Mouse (Mus musculus): ENCODE measurements around the gene Agpat1. TPM values are rescaled to one million over a fixed set of nuclear protein-coding genes. Genes with fewer than 3 reads are reported as not detected.

The Agpat1 gene
- polyA plus RNA-seq, 1 experiment, result 251 TPM

DNA sequence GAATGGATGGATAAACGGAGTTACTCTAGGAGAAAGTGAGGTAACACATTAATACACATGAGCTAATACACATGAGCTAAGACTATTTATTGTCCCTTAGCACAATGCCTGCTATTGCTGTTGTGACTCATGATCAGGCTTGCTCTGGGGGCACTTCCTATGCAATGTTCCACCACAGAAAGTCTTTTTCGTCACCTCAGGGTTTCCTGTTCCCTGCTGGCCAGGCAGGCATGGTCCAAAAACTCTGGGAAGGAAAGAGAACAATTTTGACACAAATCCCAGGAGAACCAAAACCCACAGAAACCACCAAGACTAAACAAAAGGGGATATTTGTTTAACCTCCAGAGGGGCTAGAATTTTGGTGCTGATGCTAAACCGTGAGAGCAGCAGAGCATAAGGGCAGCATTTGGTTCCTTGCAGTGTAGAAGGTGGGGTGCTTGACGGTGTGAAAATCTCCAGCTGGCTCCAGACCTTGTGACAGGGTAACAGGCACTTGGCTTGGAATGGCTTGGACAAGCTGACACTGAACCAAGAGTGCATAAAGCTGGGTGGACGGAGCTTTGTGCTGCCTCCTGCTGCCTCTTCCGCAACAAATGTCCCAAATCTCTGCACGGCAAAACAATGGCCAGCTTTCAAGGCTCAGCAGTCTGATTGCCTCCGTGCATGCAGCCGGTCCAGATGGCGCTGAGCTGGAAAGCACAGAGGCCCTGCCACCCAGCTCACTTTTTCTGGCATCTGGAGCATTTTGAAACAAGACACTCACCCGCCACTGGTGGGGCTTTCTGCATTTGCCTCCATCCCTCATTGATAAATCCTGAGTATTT lies 36.9 kb downstream of the Agpat1 start:
- peak; percentile 85 for DNase-seq (ENCODE audit: low read depth)
- TF ChIP-seq POLR2A (IDR thresholded peaks at IDR 0.05; ENCODE audit: borderline replicate concordance, extremely low read depth, insufficient read depth, insufficient read length, poor library complexity, severe bottlenecking), result no peak
- no peak for TF ChIP-seq CTCF (IDR thresholded peaks at IDR 0.05; ENCODE audit: borderline replicate concordance, extremely low read depth, insufficient read depth, insufficient read length)

DNA sequence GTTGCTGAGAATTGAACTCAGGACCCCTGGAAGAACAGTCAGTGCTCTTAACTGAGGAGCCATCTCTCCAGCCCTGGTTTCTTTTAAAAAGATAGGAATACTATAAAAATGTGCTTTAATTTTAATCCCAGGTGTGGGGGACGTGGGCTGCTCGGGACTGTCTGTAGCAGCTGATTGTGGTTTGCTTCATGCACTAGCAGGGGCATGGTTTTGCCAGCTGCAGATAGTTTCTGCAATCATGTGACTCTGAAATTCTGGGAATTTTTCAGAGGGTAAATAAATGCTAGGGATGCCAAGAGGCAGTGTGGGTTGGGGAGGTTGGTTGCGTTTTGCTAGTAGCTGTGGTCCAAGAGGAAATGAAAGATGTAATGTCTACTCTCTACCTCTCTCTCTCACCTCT lies 37.9 kb downstream of the Agpat1 start:
- TF ChIP-seq POLR2A (IDR thresholded peaks at IDR 0.05; ENCODE audit: borderline replicate concordance, extremely low read depth, insufficient read depth, insufficient read length, poor library complexity, severe bottlenecking), result no peak
- no peak for DNase-seq (ENCODE audit: low read depth)

DNA sequence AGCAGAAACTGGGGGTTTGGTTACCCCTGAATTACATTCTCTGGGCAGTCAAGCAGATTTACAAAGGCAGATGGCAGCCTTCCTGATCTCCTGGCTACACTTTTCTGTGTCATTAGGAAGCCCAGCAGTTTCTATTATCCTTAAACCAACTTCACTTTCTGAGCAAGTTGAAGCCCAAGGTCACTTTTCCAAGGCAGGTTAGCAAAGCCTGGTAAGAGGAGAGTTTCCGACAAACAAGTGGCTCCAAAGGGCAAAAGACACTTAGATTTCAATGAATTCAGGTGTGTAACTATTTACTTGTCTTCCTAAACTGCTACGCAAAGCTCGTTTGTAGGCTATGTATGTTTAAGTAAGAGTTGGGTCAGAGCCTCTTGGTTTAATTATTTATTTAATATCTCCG lies 39.3 kb downstream of the Agpat1 start:
- no peak for DNase-seq (ENCODE audit: low read depth)
- TF ChIP-seq POLR2A (IDR thresholded peaks at IDR 0.05; ENCODE audit: borderline replicate concordance, extremely low read depth, insufficient read depth, insufficient read length, poor library complexity, severe bottlenecking) (no peak), CTCF (IDR thresholded peaks at IDR 0.05; ENCODE audit: borderline replicate concordance, extremely low read depth, insufficient read depth, insufficient read length) (no peak)

DNA sequence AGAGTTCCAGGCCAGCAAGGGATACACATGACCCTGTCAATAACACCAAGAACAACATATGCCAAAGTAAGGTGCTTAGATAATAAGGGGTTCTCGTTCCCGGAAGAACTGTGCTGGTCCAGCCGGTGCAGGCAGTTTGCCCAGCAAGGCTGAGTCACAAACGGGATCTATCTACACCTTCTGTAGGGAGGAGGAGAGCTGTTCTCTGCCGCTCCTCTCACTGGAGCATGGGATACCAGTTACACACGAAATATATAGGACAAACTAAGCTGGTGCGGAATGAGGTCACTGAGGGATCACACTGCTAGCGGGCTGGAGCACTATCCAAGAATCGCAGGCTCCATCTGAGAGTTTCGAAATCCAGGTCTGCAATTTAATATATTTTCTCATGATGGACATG lies 39.9 kb downstream of the Agpat1 start:
- no peak for DNase-seq (ENCODE audit: low read depth)
- TF ChIP-seq POLR2A (IDR thresholded peaks at IDR 0.05; ENCODE audit: borderline replicate concordance, extremely low read depth, insufficient read depth, insufficient read length, poor library complexity, severe bottlenecking), result no peak
- TF ChIP-seq CTCF (IDR thresholded peaks at IDR 0.05; ENCODE audit: borderline replicate concordance, extremely low read depth, insufficient read depth, insufficient read length), result no peak

DNA sequence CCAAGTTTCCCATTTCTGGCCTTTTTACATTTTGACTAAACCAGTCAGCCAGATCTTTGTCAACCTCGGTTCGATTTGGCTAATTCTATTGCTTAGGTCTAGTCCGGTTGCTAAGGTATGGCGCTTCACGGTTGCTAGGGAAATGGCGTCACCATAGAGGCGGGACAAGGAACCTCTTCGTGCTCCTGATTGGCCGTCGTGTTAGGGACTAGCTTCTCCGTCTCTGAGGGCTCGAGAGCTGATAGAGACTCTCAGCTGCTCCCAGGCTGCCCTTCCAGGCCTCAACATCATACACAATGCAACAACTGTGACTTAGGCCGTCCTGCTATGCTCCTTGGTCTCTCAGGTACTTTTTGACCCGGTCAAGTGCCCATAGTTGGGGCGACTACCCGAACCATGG lies 40.5 kb downstream of the Agpat1 start, which contains the start of gene Fkbpl:
Fkbpl (plus strand) TSS at position 157 of the 400 bp plus-strand sequence.
- TF ChIP-seq POLR2A (IDR thresholded peaks at IDR 0.05; ENCODE audit: borderline replicate concordance, extremely low read depth, insufficient read depth, insufficient read length, poor library complexity, severe bottlenecking) (peak; percentile 28; the same call in 1 of the 2 replicates), CTCF (IDR thresholded peaks at IDR 0.05; ENCODE audit: borderline replicate concordance, extremely low read depth, insufficient read depth, insufficient read length) (no peak)

DNA sequence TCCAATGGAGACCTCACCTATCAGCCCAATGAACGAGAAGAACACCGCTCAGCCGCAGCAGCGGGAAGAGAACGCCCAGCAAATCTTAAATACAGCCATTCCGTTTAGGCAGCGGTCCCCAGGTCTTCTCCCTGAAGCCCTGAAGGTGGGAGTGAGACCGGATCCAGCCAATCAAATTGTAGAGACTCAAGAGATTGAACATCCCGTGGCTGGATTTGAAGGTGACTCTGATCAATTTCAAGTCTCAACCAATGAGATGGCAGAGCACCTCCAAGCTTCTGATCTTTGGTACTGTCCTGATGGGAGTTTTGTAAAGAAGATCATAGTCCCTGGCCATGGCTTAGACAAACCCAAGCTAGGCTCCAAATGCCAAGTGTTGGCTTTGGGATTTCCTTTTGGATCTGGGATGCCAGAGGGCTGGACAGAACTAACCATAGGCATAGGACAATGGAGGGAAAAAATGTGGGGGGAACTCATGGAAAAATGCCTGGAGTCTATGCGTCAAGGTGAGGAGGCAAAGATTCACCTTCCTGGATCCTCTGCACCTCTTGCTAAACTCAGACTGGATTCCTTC lies 41.3 kb downstream of the Agpat1 start:
- TF ChIP-seq POLR2A (IDR thresholded peaks at IDR 0.05; ENCODE audit: borderline replicate concordance, extremely low read depth, insufficient read depth, insufficient read length, poor library complexity, severe bottlenecking) (no peak), CTCF (IDR thresholded peaks at IDR 0.05; ENCODE audit: borderline replicate concordance, extremely low read depth, insufficient read depth, insufficient read length) (no peak)
- no peak for DNase-seq (ENCODE audit: low read depth)

More for the DNA sequence above, 40.5 kb downstream of the Agpat1 start, which contains the start of gene Fkbpl:
- peak; percentile 99 for DNase-seq (ENCODE audit: low read depth)

DNA sequence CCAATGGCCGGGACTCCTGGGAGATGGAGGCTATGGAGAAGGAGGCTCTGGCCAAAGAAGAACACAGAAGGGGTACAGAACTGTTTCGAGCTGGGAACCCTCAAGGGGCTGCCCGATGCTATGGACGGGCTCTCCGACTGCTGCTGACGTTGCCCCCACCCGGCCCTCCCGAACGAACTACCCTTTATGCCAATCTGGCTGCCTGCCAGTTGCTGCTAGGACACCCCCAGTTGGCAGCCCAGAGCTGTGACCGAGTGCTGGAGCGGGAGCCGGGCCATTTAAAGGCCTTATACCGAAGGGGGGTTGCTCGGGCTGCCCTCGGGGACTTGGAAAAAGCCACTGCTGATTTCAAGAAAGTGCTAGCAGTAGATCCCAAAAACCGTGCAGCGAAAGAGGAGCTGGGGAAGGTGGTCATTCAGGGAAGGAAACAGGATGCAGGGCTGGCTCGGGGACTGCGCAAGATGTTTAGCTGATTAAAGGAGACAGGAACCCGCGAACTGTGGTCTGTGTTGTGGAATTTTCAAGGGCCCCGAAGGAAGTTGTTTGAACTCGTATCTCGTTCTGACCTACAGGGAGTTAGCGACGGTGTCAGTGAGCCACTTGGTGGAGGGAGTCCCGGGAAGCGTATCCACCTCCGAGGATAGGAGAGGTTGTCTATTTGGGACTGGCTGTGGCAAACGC lies 41.9 kb downstream of the Agpat1 start:
- TF ChIP-seq CTCF (IDR thresholded peaks at IDR 0.05; ENCODE audit: borderline replicate concordance, extremely low read depth, insufficient read depth, insufficient read length) (no peak), POLR2A (IDR thresholded peaks at IDR 0.05; ENCODE audit: borderline replicate concordance, extremely low read depth, insufficient read depth, insufficient read length, poor library complexity, severe bottlenecking) (no peak)
- no peak for DNase-seq (ENCODE audit: low read depth)

DNA sequence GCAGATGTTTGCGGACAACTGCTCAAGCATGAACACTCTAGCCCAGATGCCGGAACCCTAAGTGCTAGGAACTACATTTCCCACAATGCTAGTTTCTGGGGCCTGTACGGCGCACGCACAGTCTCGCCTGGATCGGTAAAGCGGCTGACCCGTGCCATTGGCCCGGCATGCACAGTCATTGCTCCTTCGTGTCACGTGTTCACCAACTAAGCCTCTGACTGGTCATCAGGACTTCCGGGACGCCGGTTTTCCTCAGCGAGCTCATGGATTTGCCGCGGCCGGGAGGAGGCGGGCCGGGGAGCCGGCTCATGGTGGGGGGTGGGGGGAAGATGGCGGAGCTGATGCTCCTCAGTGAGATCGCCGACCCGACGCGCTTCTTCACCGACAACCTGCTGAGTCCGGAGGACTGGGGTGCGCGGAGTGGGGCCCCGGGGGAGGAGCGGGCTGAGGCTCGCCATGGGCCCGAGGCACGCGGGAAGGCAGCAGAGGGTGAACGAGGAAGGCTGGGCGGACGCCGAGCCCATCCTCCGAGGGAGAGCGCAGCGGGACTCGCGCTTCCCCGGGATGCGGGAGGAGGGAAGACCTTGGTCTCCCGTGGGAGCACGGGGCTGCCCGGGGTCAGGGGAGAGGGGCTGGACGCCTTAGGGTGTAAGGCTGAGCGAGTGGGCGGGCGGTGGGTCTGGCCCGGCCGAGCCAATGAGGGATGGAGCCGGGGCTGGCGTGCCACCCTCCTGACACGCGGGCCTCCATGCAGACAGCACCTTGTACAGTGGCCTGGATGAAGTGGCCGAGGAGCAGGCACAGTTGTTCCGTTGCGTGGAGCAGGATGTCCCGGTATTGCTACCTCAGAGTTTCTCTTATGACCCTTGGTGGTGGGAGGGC lies 43.1 kb downstream of the Agpat1 start, which contains the start of gene Atf6b:
Atf6b (plus strand) TSS at position 241 of the 882 bp plus-strand sequence.
- peak; percentile 99 for DNase-seq (ENCODE audit: low read depth)
- no peak for TF ChIP-seq CTCF (IDR thresholded peaks at IDR 0.05; ENCODE audit: borderline replicate concordance, extremely low read depth, insufficient read depth, insufficient read length)
- peak; percentile 91 for TF ChIP-seq POLR2A (IDR thresholded peaks at IDR 0.05; ENCODE audit: borderline replicate concordance, extremely low read depth, insufficient read depth, insufficient read length, poor library complexity, severe bottlenecking)

DNA sequence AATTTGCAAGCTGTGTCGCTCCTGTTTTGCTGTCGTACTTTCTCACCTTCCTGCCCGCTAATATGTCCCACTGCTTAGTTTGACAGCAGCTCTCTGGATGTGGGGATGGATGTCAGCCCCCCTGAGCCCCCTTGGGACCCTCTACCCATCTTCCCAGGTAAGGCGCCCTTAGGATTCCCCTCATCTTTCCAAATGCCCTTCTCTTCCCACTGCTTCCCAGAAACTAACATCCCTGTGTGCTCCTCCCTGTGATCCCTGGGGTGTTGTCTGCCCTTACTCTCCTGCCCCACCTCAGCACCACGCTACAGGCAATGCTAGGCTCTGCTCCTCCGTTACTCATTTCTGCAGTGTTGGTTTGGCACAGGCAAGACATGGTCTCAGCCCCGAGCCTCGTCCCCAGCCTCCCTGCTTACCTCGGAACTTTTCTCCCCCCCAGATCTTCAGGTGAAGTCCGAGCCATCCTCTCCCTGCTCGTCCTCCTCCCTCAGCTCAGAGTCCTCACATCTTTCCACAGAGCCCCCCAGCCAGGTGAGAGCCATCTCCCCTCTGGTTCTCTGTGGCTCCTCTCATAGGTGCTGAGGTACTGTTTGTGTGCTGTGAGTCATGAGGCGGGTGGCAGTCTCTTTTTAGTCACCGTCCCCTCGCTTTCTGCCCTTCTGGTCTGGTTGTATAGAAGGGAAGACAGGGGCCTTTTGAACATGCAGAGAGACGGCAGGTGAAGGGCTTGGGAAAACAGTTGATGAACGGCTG lies 44.3 kb downstream of the Agpat1 start:
- no peak for DNase-seq (ENCODE audit: low read depth)
- TF ChIP-seq CTCF (IDR thresholded peaks at IDR 0.05; ENCODE audit: borderline replicate concordance, extremely low read depth, insufficient read depth, insufficient read length) (no peak), POLR2A (IDR thresholded peaks at IDR 0.05; ENCODE audit: borderline replicate concordance, extremely low read depth, insufficient read depth, insufficient read length, poor library complexity, severe bottlenecking) (no peak)
